Mouse (Mus musculus): ENCODE measurements around the gene Tmem239. TPM values are rescaled to one million over a fixed set of nuclear protein-coding genes. Genes with fewer than 3 reads are reported as not detected.
A peak's percentile ranks its signal among the peaks of the same experiment; 100 is the strongest.
"Not testable (repeated sequence)": the region's sequence is repeated elsewhere in the genome, so short reads cannot be mapped to it uniquely, and the experiment has no call there.

Tmem239 gene
- total RNA-seq (2021) (not detected), polyA plus RNA-seq (2012; rRNA removed) (0.08 TPM in 1 of 2 replicates, not detected in the other)
- long read RNA-seq = 0 reads

- no peak for DNase-seq
Measured at GRCm38 (mm10) chr2:130406178-130406577, at the start of gene Tmem239. Gene Tmem239 (plus strand): TSS chr2:130406478.

- no peak for DNase-seq
Measured at GRCm38 (mm10) chr2:130357551-130357950, 48.7 kb upstream of the Tmem239 start.

GRCm38 (mm10) chr2:130358852-130359251, 47.4 kb upstream of the Tmem239 start:
- no peak for DNase-seq

- DNase-seq = peak; percentile 67
Measured at GRCm38 (mm10) chr2:130362511-130363026, 43.7 kb upstream of the Tmem239 start.

GRCm38 (mm10) chr2:130365211-130366094, 40.8 kb upstream of the Tmem239 start:
- no peak for DNase-seq

- no peak for DNase-seq
Measured at GRCm38 (mm10) chr2:130367386-130367785, 38.9 kb upstream of the Tmem239 start.

GRCm38 (mm10) chr2:130373026-130373425, 33.3 kb upstream of the Tmem239 start:
- DNase-seq = not testable (repeated sequence)

- no peak for DNase-seq
Measured at GRCm38 (mm10) chr2:130374951-130375350, 31.3 kb upstream of the Tmem239 start.

- DNase-seq = no peak
Measured at GRCm38 (mm10) chr2:130383205-130383604, 23.1 kb upstream of the Tmem239 start.

GRCm38 (mm10) chr2:130383895-130384294, 22.4 kb upstream of the Tmem239 start:
- no peak for DNase-seq

- no peak for DNase-seq
Measured at GRCm38 (mm10) chr2:130386212-130386611, 20.1 kb upstream of the Tmem239 start.

GRCm38 (mm10) chr2:130388796-130389195, 17.5 kb upstream of the Tmem239 start:
- no peak for DNase-seq

GRCm38 (mm10) chr2:130390993-130391625, 15.2 kb upstream of the Tmem239 start:
- DNase-seq = no peak

- DNase-seq = no peak
Measured at GRCm38 (mm10) chr2:130392836-130393235, 13.4 kb upstream of the Tmem239 start.

GRCm38 (mm10) chr2:130395696-130396095, 10.6 kb upstream of the Tmem239 start:
- no peak for DNase-seq

- DNase-seq = no peak
Measured at GRCm38 (mm10) chr2:130397186-130397985, 8.9 kb upstream of the Tmem239 start, which contains the start of gene Cpxm1. Gene Cpxm1 (minus strand): TSS chr2:130397574.

- DNase-seq = peak; percentile 33
Measured at GRCm38 (mm10) chr2:130398091-130398490, 8.2 kb upstream of the Tmem239 start.

- no peak for DNase-seq
Measured at GRCm38 (mm10) chr2:130400046-130400445, 6.2 kb upstream of the Tmem239 start.

GRCm38 (mm10) chr2:130401891-130402290, 4.4 kb upstream of the Tmem239 start:
- DNase-seq = no peak

GRCm38 (mm10) chr2:130404939-130405338, 1.3 kb upstream of the Tmem239 start, which contains the start of the genes Gm28372 and 1700020A23Rik:
Gene Gm28372 (plus strand): TSS chr2:130405239.
Gene 1700020A23Rik (plus strand): TSS chr2:130405259.
- no peak for DNase-seq

GRCm38 (mm10) chr2:130408194-130408593, 1.9 kb downstream of the Tmem239 start:
- DNase-seq = no peak

Data from adrenal gland, adult 2 months (tissue).